Mouse (Mus musculus) hindlimb bud, embryonic 11.5 days (tissue): ENCODE data around the gene Usp5.
"Not testable (repeated sequence)": the region's sequence is repeated elsewhere in the genome, so short reads cannot be mapped to it uniquely, and the experiment has no call there.

Experiments used
- DNase-seq: peaks from one replicate; pipeline ENCODE4 v3.0.0-alpha.2; 2012; ENCODE audit warnings: low read depth, low spot score; ENCODE audit errors: extremely low spot score

Usp5 gene

GRCm38 (mm10) chr6:124840241-124841167, 11.2 kb upstream of the Usp5 start, which contains the start of gene Gnb3:
Gene Gnb3, minus strand, starts transcription at chr6:124840275.
- DNase-seq, result no peak

GRCm38 (mm10) chr6:124839805-124840204, 10.5 kb upstream of the Usp5 start:
- no peak for DNase-seq

GRCm38 (mm10) chr6:124836411-124836810, 7.1 kb upstream of the Usp5 start:
- no peak for DNase-seq

- DNase-seq, result no peak
Observed at GRCm38 (mm10) chr6:124835531-124835930, 6.2 kb upstream of the Usp5 start.

GRCm38 (mm10) chr6:124834512-124835081, 5.3 kb upstream of the Usp5 start:
- DNase-seq, result no peak

GRCm38 (mm10) chr6:124831649-124832048, 2.4 kb upstream of the Usp5 start:
- DNase-seq, result no peak

GRCm38 (mm10) chr6:124831199-124831598, 1.9 kb upstream of the Usp5 start:
- DNase-seq, result not testable (repeated sequence)

- DNase-seq, result peak; percentile 92
Observed at GRCm38 (mm10) chr6:124829799-124830700, 766 bp upstream of the Usp5 start.

GRCm38 (mm10) chr6:124828101-124828592, 1.1 kb downstream of the Usp5 start:
- DNase-seq, result no peak

- no peak for DNase-seq
Observed at GRCm38 (mm10) chr6:124822049-124822448, 7.2 kb downstream of the Usp5 start.

- no peak for DNase-seq
Observed at GRCm38 (mm10) chr6:124820891-124821290, 8.4 kb downstream of the Usp5 start.

GRCm38 (mm10) chr6:124817971-124818370, 11.3 kb downstream of the Usp5 start:
- DNase-seq, result no peak

- no peak for DNase-seq
Observed at GRCm38 (mm10) chr6:124817563-124817962, 11.7 kb downstream of the Usp5 start.

- DNase-seq, result no peak
Observed at GRCm38 (mm10) chr6:124817125-124817524, 12.2 kb downstream of the Usp5 start.

GRCm38 (mm10) chr6:124816611-124817010, 12.7 kb downstream of the Usp5 start:
- no peak for DNase-seq

- no peak for DNase-seq
Observed at GRCm38 (mm10) chr6:124814858-124815774, 14.2 kb downstream of the Usp5 start.

- no peak for DNase-seq
Observed at GRCm38 (mm10) chr6:124814448-124814847, 14.8 kb downstream of the Usp5 start.

- DNase-seq, result peak; percentile 71
Observed at GRCm38 (mm10) chr6:124813933-124814332, 15.4 kb downstream of the Usp5 start, which contains the start of gene Tpi1. Gene Tpi1, minus strand, starts transcription at chr6:124814296.

- DNase-seq, result no peak
Observed at GRCm38 (mm10) chr6:124813496-124813895, 15.8 kb downstream of the Usp5 start.

GRCm38 (mm10) chr6:124812848-124813247, 16.4 kb downstream of the Usp5 start:
- DNase-seq, result no peak
